Mouse (Mus musculus): ENCODE measurements around the gene Mctp1.

- TF ChIP-seq CTCF (IDR thresholded peaks at IDR 0.05; ENCODE audit: low read depth, low read length) (no peak), POLR2A (IDR thresholded peaks at IDR 0.05; ENCODE audit: borderline replicate concordance, low read depth, low read length) (no peak)
Measured at GRCm38 (mm10) chr13:77063221-77063620, 678.9 kb downstream of the Mctp1 start.
